Mouse (Mus musculus) lung, adult 2 months (tissue): Measurements from ENCODE around the gene Ptgr2.
"Not testable (repeated sequence)": the region's sequence is repeated elsewhere in the genome, so short reads cannot be mapped to it uniquely, and the experiment has no call there.

Experiments used
- CTCF ChIP-seq: fragments of 200-500 bp; IDR thresholded peaks from 2 replicates; pipeline ENCODE4 v1.5.1; 2011; ENCODE audit warnings: mild to moderate bottlenecking, low read length, control low read depth; ENCODE audit not compliant: insufficient read depth
- POLR2A ChIP-seq: fragments of 200-500 bp; IDR thresholded peaks from 2 replicates; pipeline ENCODE4 v1.6.1; 2011; ENCODE audit warnings: low read depth, mild to moderate bottlenecking, control low read depth, low read length, borderline replicate concordance; ENCODE audit errors: extremely low read depth

GRCm38 (mm10) chr12:84358699-84359098 is 73.7 kb downstream of the Ptgr2 start:
- not testable (repeated sequence) for TF ChIP-seq CTCF, POLR2A
